Mouse (Mus musculus) erythroblast, embryonic 14.5 days (primary cell): ENCODE data around the gene Aff3.

Experiments used
- GATA1 ChIP-seq: IDR thresholded peaks from 2 replicates; pipeline ENCODE4 v1.6.1; 2012; ENCODE audit warnings: low read length, inconsistent platforms, mixed read lengths
- TAL1 ChIP-seq: IDR thresholded peaks from 3 replicates; pipeline ENCODE4 v1.6.1; 2012; ENCODE audit warnings: low read length, inconsistent platforms, mixed read lengths

DNA sequence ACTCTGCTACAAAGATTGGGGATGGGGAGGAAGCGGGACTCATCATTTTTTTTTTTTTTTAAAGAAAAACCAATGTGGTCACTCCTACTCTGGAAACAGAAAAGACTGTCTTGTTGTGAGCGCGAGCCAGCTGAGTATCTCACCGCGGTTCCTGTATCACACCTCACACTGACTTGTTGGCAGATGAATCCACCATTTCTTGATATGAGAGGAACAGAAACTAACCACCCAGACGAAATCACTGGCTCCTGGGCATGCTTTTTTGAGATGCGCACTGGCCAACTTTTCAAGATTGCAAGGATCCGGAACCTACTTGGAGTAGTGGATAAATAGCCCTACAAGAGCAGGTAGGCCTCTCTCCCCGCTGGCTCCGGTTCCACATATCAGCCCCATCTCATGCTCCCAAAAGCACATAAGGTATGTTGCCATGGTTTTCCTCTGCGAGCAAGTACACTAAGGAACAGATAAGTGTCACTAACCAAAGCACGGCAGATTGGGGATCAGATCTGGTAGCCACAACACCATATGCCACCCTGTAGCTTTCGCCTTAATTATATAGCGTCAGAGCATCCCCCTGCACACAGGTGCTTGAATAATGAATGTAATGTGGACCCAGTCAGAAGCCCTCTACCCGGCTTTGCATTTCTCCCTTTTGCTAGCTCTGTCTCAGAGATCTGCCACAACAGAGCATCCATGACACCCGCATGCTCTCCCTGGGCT, 32.1 kb downstream of the Aff3 start:
- TF ChIP-seq GATA1 (no peak), TAL1 (no peak)
